Mouse (Mus musculus) ES-E14 (cell line): Measurements from ENCODE around the gene Bcl6b.

Experiments used
- CHD2 ChIP-seq: IDR thresholded peaks from 2 replicates; pipeline ENCODE4 v1.6.1; 2014; ENCODE audit warnings: mild to moderate bottlenecking, low read depth, low read length, inconsistent platforms
- ZC3H11A ChIP-seq: IDR thresholded peaks from 2 replicates; pipeline ENCODE4 v1.6.1; 2012; ENCODE audit warnings: low read depth, mild to moderate bottlenecking, inconsistent platforms, low read length, borderline replicate concordance
- ZNF384 ChIP-seq: IDR thresholded peaks from 2 replicates; pipeline ENCODE4 v1.6.1; 2012; ENCODE audit warnings: low read depth, low read length, inconsistent platforms

DNA sequence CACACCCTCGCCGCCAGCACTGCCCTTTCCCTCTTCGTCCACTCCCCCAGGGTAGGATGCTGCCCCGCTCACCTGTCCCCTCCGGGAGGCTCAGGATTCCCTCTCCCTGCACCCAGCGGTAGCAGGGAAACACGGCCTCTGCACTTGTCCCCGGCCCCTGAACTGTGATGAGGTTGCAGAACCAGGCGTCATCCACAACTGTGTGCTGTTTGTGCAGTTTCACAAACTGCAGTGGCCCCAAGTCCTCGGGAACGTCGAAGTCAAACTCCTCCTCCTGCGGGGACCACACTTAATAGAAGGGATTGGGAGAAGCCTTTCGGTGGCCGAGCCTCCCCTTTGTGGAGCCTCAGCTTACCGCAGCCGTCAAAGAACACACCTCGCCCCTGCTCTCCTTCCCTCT is 24.7 kb upstream of the Bcl6b start:
- TF ChIP-seq ZNF384 (no peak), CHD2 (no peak), ZC3H11A (no peak)
